Mouse (Mus musculus) hindbrain, postnatal 0 days (tissue): Measurements from ENCODE around the gene Pam16. TPM values are rescaled to one million over a fixed set of nuclear protein-coding genes. Genes with fewer than 3 reads are reported as not detected.

Experiments
- ATAC-seq: fragments of 200-750 bp; cut with Nextera tagmentation; 2 replicates; pipeline ENCODE4 v1.8.0; 2017; ENCODE audit warnings: mild to moderate bottlenecking, moderate TSS enrichment, moderate library complexity
- DNase-seq: peaks from one replicate; pipeline ENCODE4 v3.0.0-alpha.2; 2015; ENCODE audit warnings: low spot score
- H3K27ac ChIP-seq: fragments of 300-500 bp; sonication (generic); 2 replicates; pipeline ENCODE4 v1.5.1; 2014; ENCODE audit warnings: mild to moderate bottlenecking
- H3K27me3 ChIP-seq: fragments of 300-500 bp; sonication (generic); 2 replicates; pipeline ENCODE4 v1.6.1; 2014; ENCODE audit warnings: low read length, mixed read lengths; ENCODE audit not compliant: insufficient read depth
- H3K36me3 ChIP-seq: fragments of 300-500 bp; sonication (generic); 2 replicates; pipeline ENCODE4 v1.6.1; 2014; ENCODE audit warnings: low read length, mixed read lengths; ENCODE audit not compliant: insufficient read depth
- H3K4me1 ChIP-seq: fragments of 300-500 bp; sonication (generic); 2 replicates; pipeline ENCODE4 v1.6.1; 2014; ENCODE audit warnings: antibody characterized with exemption, low read length, mixed read lengths; ENCODE audit not compliant: insufficient read depth
- H3K4me2 ChIP-seq: fragments of 300-500 bp; sonication (generic); 2 replicates; pipeline ENCODE4 v1.6.1; 2014; ENCODE audit warnings: low read depth, mild to moderate bottlenecking, low read length, moderate library complexity, mixed read lengths
- H3K4me3 ChIP-seq: fragments of 300-500 bp; sonication (generic); 2 replicates; pipeline ENCODE4 v1.5.1; 2014; ENCODE audit warnings: low read length
- H3K9ac ChIP-seq: fragments of 300-500 bp; sonication (generic); replicated peaks from 2 replicates; pipeline ENCODE4 v1.6.1; 2014; ENCODE audit warnings: mild to moderate bottlenecking, low read length, moderate library complexity, mixed read lengths
- H3K9me3 ChIP-seq: fragments of 300-500 bp; sonication (generic); 2 replicates; pipeline ENCODE4 v1.6.1; 2016; ENCODE audit warnings: low read length, mixed read lengths
- CTCF ChIP-seq: IDR thresholded peaks from 2 replicates; pipeline ENCODE4 v1.5.1; 2016; ENCODE audit warnings: antibody characterized with exemption, control low read depth, low read depth
- WGBS: fragments of 180-500 bp; shearing (Covaris S2); extraction: QIAGEN DNeasy Blood & Tissue Kit; methylation state at CpG from one replicate; pipeline ENCODE4 v1.1.7; 2014; 5-methylcytosine and 5-hydroxymethylcytosine counted together
- polyA plus RNA-seq: library from polyadenylated mRNA; unstranded; fragments of >200 nt; fragmentation: Nextera tagmentation; extraction: Ambion mirVana; gene quantifications from 2 replicates; pipeline ENCODE4 v1.2.1, GENCODE M21; 2015
- total RNA-seq: library from RNA; depleted of rRNA; stranded (reverse); fragments of >200 nt; gene quantifications from 2 replicates; pipeline ENCODE4 v1.2.3, GENCODE M21; 2014; rRNA removed

The Pam16 gene
- total and polyA plus RNA-seq, 2 experiments from 2014 or later = 25.4 to 140 TPM

DNA sequence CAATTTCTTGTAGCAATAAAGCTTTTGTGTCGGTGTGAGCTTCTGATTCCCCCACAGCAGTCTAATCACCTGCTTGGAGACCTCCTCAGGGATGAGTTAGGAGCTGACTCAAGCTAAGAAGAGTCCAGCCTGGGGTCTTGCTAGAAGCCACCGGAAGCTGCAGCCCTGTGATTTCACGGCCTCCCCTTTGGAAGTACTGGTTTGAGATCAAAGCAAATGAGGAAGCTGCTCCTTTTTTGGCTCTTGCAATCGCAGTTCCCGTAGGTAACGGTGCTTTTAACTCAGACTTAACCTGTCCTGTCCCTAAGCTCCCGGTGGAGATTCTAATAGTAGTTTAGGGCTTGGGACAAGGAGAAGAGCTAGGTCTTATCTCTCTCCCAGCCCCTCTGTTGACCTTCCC lies 46.2 kb downstream of the Pam16 start:
- no peak for TF ChIP-seq CTCF
- H3K27me3 ChIP-seq = no peaks in the 10 kb centered on the region
- no peaks in the 10 kb centered on the region for H3K4me1 ChIP-seq
- ATAC-seq = no peak
- H3K9me3 ChIP-seq = no peaks in the 10 kb centered on the region
- DNase-seq = no peak
- WGBS = 79% methylated on average over 7 of the region's 7 CpGs
- H3K4me3 ChIP-seq = no peak overlapping the region
- H3K36me3 ChIP-seq = no peaks in the 10 kb centered on the region
- no peak overlapping the region for H3K9ac ChIP-seq
- H3K27ac ChIP-seq = no peak overlapping the region
- H3K4me2 ChIP-seq = no peak overlapping the region

- Histone ChIP-seq H3K4me1 (no peaks in the 10 kb centered on the region), H3K4me2 (no peak overlapping the region), H3K9me3 (no peaks in the 10 kb centered on the region), H3K4me3 (no peak overlapping the region), H3K27ac (no peak overlapping the region), H3K27me3 (no peaks in the 10 kb centered on the region), H3K9ac (no peak overlapping the region), H3K36me3 (no peaks in the 10 kb centered on the region)
- ATAC-seq (no peak), DNase-seq (no peak)
- 62% methylated on average over 2 of the region's 2 CpGs for WGBS
- TF ChIP-seq CTCF = no peak
Measured at GRCm38 (mm10) chr16:4576873-4577272, 47.9 kb downstream of the Pam16 start.

- Histone ChIP-seq H3K36me3 (no peaks in the 10 kb centered on the region), H3K9me3 (no peaks in the 10 kb centered on the region), H3K27me3 (no peaks in the 10 kb centered on the region), H3K4me2 (no peak overlapping the region), H3K9ac (no peak overlapping the region), H3K4me3 (no peak overlapping the region), H3K4me1 (no peaks in the 10 kb centered on the region), H3K27ac (no peak overlapping the region)
- DNase-seq (no peak), ATAC-seq (no peak)
- TF ChIP-seq CTCF = no peak
- 45% methylated on average over 2 of the region's 2 CpGs for WGBS
Measured at GRCm38 (mm10) chr16:4576038-4576437, 48.8 kb downstream of the Pam16 start.

GRCm38 (mm10) chr16:4570737-4571136 lies 54.1 kb downstream of the Pam16 start:
- ATAC-seq (no peak), DNase-seq (no peak)
- H3K36me3 ChIP-seq = no peaks in the 10 kb centered on the region
- no peak overlapping the region for H3K4me3 ChIP-seq
- H3K4me2 ChIP-seq = no peak overlapping the region
- TF ChIP-seq CTCF = no peak
- H3K9ac ChIP-seq = no peak overlapping the region
- WGBS = 37% methylated on average over 4 of the region's 4 CpGs
- H3K4me1 ChIP-seq = no peaks in the 10 kb centered on the region
- no peaks in the 10 kb centered on the region for H3K27me3 ChIP-seq
- H3K9me3 ChIP-seq = no peaks in the 10 kb centered on the region
- H3K27ac ChIP-seq = no peak overlapping the region

GRCm38 (mm10) chr16:4567912-4568311 lies 56.9 kb downstream of the Pam16 start:
- Histone ChIP-seq H3K4me2 (no peak overlapping the region), H3K9ac (no peak overlapping the region), H3K27me3 (no peaks in the 10 kb centered on the region), H3K36me3 (no peaks in the 10 kb centered on the region), H3K4me1 (no peaks in the 10 kb centered on the region), H3K4me3 (no peak overlapping the region), H3K9me3 (no peaks in the 10 kb centered on the region), H3K27ac (no peak overlapping the region)
- DNase-seq = peak; percentile 87
- peak; percentile 85 for TF ChIP-seq CTCF
- 19% methylated on average over 4 of the region's 4 CpGs for WGBS
- ATAC-seq = 0 out of 2 replicates have a peak, but pooled peaks have one; percentile 29

Other genes starting within 250 kb of the Pam16 start
- 27.7 and 31.6 TPM in 2 replicates for gene Adcy9, start 204.5 kb downstream of the Pam16 start, total RNA-seq
- 4.0 and 4.3 TPM in 2 replicates for gene Adcy9, start 204.5 kb downstream of the Pam16 start, polyA plus RNA-seq
- 28.3 and 50.6 TPM in 2 replicates for gene Srl, start 83.2 kb downstream of the Pam16 start, total RNA-seq
- gene Srl, start 83.2 kb downstream of the Pam16 start, polyA plus RNA-seq = 8.7 and 10.6 TPM in 2 replicates
- gene Tfap4, start 65.1 kb downstream of the Pam16 start, total RNA-seq = 7.8 and 9.3 TPM in 2 replicates
- 7.0 and 7.6 TPM in 2 replicates for gene Tfap4, start 65.1 kb downstream of the Pam16 start, polyA plus RNA-seq
- gene Glis2, start 30.3 kb downstream of the Pam16 start, total RNA-seq = 25.8 and 28.2 TPM in 2 replicates
- gene Glis2, start 30.3 kb downstream of the Pam16 start, polyA plus RNA-seq = 12.0 and 12.5 TPM in 2 replicates
- 18.4 and 18.8 TPM in 2 replicates for gene Vasn, start 15.0 kb upstream of the Pam16 start, total RNA-seq
- gene Vasn, start 15.0 kb upstream of the Pam16 start, polyA plus RNA-seq = 6.1 and 7.3 TPM in 2 replicates
- 49.6 and 50.6 TPM in 2 replicates for gene Dnaja3, start 15.0 kb upstream of the Pam16 start, total RNA-seq
- gene Dnaja3, start 15.0 kb upstream of the Pam16 start, polyA plus RNA-seq = 52.9 and 54.3 TPM in 2 replicates
- 41.4 and 43.3 TPM in 2 replicates for gene Coro7, start 54.8 kb upstream of the Pam16 start, total RNA-seq
- gene Coro7, start 54.8 kb upstream of the Pam16 start, polyA plus RNA-seq = 29.1 and 30.2 TPM in 2 replicates
- 30.7 and 31.8 TPM in 2 replicates for gene Nmral1, start 94.4 kb upstream of the Pam16 start, total RNA-seq
- gene Nmral1, start 94.4 kb upstream of the Pam16 start, polyA plus RNA-seq = 33.1 and 35.4 TPM in 2 replicates
- gene Hmox2, start 101.4 kb upstream of the Pam16 start, total RNA-seq = 36.0 and 41.2 TPM in 2 replicates
- gene Hmox2, start 101.4 kb upstream of the Pam16 start, polyA plus RNA-seq = 93.4 and 101 TPM in 2 replicates
- 147 and 148 TPM in 2 replicates for gene Cdip1, start 165.3 kb upstream of the Pam16 start, total RNA-seq
- 133 and 135 TPM in 2 replicates for gene Cdip1, start 165.3 kb upstream of the Pam16 start, polyA plus RNA-seq
- gene 4930562C15Rik, start 210.4 kb upstream of the Pam16 start, total RNA-seq = 0.47 TPM in 1 of 2 replicates, not detected in the other
- 0.29 and 0.31 TPM in 2 replicates for gene 4930562C15Rik, start 210.4 kb upstream of the Pam16 start, polyA plus RNA-seq